Mouse (Mus musculus): Measurements from ENCODE around the gene Foxl1. TPM values are rescaled to one million over a fixed set of nuclear protein-coding genes. Genes with fewer than 3 reads are reported as not detected.
A peak's percentile ranks its signal among the peaks of the same experiment; 100 is the strongest.

Gene Foxl1
- total RNA-seq, 2 experiments from 2014 or later = 0.29 TPM; not detected in 1

DNA sequence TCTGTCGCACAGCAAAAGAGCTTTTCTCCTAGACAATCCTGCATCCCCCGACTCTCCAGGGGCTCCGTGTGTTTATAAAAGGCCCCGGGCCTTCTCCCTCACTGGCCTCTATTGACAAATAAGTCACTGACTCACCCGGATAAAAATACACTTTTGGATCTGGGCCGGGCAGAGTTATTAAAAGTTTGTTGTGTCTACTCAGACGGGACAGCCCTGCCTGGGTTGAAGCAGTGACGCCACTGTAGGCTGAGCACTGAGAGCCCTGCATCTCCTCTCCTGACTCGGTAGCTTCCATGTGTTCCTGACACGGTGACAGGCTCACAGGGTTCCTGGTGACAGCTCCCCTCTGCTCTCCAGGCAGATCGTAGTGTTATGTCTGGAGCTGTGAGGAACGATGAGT, 24.7 kb downstream of the Foxl1 start:
- no peak for DNase-seq (ENCODE audit: low spot score in 2 of 2)
- intact Hi-C loops (cut with DNase I) = no loop called here

DNA sequence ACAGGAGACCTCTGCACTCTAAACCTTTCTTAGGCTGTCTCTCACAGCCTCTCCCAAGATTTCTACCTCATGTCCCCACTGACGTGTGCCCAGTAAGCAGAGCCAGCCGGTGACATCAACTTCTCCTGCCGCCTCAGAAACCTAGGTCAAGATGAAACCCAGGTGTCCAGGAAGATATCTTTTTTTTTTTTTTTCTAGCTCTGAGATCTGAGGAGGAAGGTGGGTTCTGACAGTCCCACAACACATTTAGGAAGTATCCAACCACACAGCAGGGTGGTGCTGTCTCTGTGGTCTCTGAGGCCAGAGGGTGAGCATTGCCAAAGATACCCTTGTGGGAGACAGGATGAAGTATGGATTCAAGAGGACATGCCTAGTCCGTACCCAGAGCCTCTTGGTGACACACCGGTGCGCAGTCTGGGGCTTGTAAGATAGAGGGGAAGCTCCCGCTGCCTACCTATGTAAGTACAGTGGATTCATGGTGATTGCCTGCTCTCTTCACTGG, 29.3 kb downstream of the Foxl1 start:
- intact Hi-C loops (cut with DNase I) = no loop called here
- DNase-seq (ENCODE audit: low spot score in 2 of 2) = no peak

DNA sequence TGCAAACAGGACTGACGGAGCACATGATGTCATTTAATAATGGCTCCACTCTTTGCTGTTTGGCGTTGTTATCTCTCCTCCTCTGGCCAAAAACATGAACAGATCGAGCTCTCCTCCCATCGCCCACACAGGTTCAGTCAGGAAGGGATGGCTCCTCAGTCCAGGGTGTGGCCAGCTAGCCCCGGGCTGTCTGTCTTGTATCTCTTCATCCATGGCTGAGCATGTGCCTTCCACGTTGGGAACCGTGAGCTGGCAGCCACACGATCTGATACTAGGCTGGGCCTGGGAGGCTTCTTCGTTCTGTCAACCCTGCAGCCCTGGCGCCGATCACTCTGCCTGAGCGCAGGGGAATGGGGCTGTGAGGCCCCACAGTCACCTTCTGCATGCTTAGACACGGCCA, 31.1 kb downstream of the Foxl1 start:
- no peak for DNase-seq (ENCODE audit: low spot score in 2 of 2)
- intact Hi-C loops (cut with DNase I) = no loop called here

DNA sequence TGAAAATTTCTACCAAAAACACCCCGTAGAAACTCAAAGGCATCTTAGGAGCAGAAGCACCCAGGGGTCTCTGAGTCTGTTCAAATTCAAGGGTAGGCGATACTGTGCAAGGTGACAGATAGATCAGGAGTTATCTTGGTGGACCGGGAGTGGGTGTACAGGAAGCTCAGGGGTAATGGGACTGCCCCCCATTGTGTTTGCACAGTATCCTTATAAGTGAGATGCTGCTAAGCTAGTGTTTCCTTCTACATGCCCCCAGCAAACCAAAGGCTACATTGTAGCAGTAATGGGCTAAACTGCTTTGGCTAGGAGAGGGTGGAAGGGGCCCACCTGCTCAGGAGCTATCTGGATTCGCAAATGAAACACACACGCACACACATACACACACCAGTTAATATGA, 33.7 kb downstream of the Foxl1 start:
- intact Hi-C loops (cut with DNase I) = no loop called here
- no peak for DNase-seq (ENCODE audit: low spot score in 2 of 2)

DNA sequence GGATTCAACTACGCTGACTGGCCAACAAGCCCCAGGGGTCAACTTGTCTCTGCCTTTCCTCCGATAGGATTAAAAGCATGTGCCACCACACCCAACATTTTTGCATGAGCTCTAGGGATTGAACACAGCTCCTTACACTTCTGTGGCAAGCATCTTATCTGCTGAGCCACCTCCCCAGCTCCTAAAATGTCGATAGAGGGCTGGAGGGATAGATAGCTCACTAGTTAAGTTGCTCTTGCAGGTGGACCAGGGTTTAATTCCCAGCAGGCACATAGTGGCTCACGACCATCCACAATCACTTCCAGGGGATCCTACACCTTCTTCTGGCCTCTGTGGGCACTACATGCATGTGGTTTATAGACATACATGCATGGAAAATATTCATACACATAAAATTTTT, 34.7 kb downstream of the Foxl1 start:
- DNase-seq (ENCODE audit: low spot score in 2 of 2) = no peak
- intact Hi-C loops (cut with DNase I) = no loop called here

DNA sequence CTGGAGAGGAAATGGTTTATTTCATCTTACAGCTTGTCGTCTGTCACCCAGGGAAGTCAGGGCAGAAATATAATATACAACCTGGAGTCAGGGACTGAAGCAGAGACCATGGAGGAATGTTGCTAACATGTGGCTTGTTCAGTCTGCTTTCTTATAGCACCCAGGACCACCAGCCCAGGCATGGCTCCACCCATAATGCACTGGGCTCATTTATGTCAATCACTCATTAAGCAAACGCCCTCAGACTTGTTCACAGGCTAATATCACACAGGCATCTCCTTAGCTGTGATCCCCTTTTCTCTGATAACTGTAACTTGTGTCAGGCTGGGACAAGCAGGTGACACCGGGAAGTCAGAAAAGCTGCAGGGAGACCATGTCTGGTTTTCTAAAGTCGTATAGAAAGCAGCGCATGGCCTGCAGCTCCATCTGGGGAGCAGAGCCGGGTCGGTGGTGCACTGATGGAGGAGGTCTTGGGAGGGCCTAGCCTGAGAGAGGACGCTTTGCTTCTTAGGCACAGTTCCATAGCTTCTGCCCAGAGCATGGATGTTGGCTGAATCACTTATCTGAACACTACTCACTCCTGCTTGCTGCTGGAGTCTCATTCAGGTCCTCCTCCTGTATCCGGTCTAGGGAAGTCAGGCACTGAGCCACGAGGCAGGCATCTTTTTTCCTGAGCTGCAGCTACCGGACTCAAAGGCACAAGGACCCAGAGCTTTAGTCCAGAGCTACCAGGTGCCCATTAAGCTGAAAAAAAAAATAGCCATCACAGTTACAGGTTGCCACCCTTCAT, 35.4 kb downstream of the Foxl1 start:
- intact Hi-C loops (cut with DNase I) = no loop called here
- DNase-seq (ENCODE audit: low spot score in 2 of 2) = no peak

DNA sequence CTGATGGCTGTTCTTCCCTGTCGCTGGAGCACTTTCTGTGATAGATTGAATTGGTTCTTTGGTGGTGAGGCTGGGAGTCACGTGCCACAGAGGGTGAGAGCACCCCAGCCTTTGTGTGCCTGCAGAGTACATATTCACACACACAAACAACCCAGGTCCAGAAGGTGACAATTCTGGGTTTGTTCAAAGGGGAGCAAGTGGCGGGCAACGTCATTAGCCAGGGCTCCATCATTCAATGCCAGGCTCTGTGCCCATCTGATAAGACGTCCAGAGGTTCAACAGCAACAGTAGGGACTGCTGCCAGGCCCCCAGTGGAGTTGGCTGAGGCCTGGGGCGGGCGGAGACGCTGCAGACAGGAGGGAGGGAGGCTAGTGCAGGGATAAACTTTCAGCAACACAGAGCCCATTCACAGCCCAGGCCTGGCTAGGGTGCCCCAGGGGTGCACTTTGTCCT, 36.3 kb downstream of the Foxl1 start:
- intact Hi-C loops (cut with DNase I) = no loop called here
- DNase-seq (ENCODE audit: low spot score in 2 of 2) = no peak

DNA sequence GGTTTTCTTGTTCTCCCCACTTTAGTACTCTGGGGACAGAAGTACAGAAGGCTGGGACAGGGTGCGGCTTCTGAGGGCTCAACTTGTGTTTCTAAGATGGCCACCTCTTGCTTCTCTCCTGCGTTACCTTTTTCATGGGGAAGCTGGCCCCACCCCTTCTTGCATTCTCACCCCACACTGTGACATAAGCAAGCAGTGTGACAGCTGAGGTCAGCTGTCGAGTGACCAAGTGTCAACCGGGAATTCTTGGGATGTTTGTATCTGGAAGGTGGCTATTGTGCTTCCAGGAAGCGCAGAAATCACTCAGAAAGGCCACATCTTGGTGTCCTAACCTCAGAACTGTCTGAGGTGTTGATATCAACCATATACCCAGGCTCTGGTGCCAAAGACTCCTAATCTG, 40.3 kb downstream of the Foxl1 start:
- DNase-seq (ENCODE audit: low spot score in 2 of 2) = no peak
- intact Hi-C loops (cut with DNase I) = no loop called here

DNA sequence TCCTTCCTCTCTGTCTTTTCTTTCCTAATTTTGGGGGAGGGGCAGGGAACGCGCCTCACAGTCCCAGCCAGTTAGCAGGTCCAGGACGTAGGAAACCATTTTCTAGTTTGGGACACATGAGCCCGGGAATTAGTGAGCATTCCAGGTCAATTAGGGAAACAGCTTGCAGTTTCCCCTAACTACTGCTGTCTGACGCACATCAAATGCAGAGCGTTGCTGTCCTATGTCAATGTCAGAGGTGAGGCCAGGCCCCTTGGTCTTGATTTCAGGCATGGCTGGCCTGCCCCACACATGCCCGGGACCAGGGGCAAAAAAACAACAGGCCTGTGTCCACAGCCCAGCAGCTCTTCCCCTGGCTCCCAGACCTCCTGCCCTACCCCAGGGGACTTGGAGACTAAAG, 42.4 kb downstream of the Foxl1 start:
- DNase-seq (ENCODE audit: low spot score in 2 of 2) = no peak
- intact Hi-C loops (cut with DNase I) = no loop called here

DNA sequence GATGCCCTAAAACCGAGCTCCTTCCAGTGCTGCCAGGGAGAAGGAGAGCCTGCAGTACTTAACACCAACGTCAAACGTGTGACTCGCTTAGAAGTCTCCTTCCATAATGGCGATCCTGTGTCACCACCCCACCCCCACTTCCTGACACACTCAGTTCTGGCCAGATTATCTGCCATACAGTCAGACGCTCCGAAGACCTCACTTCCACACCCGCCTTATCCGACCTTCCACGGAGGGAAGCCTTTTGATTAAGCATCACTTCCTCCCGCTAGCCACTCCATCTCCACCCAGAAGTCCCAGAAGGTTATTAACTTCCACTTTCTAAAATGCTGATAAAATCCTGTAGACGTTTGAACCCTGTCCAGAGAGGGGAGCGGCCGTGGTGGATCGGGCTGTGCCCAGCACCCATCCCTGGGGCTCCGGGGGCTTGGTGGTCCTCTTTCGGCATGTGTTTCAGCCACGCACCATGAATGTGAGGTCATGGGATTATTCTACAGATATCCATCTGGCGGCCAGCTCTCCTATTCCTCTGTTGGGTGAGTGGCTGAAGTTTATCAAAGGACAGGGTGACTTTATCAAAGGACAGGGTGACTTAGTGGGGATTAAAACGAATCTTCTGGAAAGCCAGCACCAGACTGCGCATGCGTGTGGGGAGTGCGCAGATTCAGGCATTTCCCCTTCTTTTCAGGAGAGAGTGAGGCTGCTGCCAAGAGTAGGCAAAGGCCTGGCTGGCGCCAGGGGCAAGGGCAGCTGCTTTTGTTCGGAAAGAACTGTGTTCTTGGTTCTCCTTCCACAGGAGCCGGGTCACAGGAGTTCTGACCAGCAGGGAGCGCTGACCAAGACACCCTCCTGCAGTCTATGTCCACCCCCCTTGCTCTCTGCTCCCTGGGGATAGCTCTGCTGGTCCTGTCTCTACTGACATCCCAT, 43.1 kb downstream of the Foxl1 start:
- peak; percentile 7 to 18 for DNase-seq (ENCODE audit: low spot score in 2 of 2)
- intact Hi-C loops (cut with DNase I) = no loop called here

DNA sequence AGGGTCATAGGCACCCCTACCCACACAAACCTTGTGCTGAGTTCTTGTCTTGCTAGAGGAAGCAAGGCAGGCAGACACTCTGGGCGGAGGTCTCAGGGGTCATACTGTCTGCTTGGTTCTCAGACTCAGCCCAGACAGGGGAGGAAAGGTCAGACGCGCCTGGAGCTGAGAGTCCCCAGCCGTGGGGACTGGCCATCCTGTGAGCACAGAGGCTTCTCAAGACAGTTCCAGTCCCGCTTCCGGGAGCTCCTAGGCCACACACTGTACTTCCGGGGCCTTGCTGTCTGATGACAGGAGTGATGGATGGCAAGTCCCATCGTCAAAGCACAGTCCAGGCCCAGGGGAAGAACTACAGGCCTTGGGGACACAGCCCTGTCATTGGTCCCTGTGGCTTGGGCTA, 44.8 kb downstream of the Foxl1 start:
- intact Hi-C loops (cut with DNase I) = no loop called here
- no peak for DNase-seq (ENCODE audit: low spot score in 2 of 2)

DNA sequence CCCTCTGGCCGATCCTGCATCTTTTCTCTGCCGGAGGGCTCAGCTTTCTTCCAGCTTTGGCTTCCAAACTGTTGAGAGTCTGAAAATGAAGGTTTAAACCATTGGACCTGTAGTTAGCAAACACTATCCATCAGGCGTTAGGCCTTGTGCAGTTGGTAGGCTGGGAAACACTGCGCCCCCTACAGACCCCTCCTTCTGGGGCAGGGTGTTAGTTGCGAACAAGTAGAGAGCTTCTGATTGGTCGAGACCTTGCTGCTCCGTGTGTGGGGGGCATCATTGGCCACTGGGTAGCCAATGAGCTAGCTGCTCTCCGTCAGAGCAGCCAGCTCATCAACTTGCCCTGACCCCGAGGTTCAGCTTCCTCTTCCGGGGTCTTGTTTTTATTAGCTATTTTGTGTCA, 46.4 kb downstream of the Foxl1 start:
- intact Hi-C loops (cut with DNase I) = no loop called here
- no peak for DNase-seq (ENCODE audit: low spot score in 2 of 2)

DNA sequence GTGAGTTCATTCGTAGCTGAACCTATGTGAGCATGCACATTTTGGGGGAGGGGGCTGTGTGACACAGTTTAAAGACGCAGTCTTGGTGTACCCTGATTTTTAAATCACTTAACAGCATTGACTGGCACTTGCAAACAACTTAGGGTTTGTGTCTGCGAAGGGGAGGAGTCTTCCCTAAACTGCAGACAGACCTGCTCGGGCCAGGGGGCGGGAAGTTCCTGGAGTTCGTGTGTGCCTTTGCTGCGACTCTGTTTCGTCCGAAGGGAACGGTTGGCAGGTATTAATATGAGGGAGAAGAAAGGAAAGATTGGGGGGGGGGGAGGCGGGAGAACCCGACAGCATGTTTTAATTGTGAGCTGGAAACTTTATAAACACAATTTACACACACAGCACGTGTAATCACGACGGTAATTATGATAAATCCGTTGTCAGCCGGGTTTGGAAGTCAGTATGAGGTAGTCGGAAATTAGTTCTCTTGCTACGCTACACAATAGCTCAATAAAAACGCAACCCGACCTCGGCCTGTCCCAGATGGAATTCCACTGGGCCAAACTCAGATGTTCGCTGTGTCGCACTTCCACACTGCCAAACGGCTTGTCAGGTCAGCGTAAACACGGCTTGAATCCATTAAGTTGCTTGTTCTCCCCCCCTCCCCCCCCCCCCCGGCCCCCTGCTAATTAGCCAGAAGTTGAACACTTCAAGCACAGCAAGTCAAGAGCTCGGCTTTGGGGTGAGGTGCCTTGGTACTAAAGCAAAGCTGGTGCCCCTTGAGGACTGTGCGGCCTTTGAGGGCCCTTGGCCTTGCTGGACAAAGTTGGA, 47.2 kb downstream of the Foxl1 start:
- no peak for DNase-seq (ENCODE audit: low spot score in 2 of 2)
- intact Hi-C loops (cut with DNase I) = no loop called here

DNA sequence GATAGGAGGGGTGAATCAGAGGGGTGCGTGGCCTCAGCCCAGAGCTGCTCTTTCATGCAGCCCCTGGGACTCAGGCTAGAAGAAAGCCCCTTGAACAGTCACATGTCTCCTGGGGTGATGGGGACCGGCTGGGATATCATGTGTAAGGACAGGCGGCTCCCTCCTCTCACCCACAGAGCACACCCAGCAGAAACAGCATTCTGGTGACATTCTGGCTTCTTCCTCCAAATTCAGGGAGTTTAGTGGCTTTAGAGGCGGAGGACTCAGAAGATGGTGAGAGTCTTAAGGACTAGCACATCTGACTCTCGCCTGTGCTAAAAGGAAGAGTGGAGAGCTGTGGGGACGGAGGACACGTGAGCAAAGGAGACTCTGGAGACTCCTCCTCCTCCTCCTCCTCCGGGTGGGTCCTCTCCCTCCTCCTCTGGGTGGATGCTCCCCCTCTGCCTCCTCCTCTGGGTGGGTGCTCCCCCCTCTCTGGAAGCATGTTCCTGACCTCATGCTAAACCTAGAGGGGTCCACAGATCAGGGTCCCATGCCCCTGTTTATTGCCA, 47.9 kb downstream of the Foxl1 start:
- intact Hi-C loops (cut with DNase I) = no loop called here
- no peak for DNase-seq (ENCODE audit: low spot score in 2 of 2)

DNA sequence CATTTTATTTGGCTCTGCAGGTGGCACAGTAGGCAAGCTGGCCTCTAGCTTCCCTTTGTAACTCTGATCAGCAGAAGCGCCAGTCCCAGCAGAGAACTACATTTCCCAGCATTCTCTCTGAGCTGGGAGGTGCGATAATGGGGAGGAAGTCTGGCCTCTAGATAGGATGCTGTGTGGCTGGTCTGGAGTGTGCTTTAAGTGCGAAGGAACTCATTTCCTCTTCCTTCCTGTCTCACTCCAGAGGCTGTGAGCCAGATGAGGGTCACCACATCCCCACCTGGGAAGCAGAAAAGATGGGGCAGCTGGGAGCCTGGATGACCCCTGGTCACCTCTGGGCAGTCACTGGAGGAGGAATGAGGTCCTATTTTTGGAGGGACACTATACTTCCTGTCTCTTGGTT, 48.6 kb downstream of the Foxl1 start:
- intact Hi-C loops (cut with DNase I) = no loop called here
- DNase-seq (ENCODE audit: low spot score in 2 of 2) = no peak

Small RNA genes within 50 kb of the gene (microRNA-seq; reads per million reads assigned to microRNA genes)
- gene Gm27530 = not detected

Other genes starting within 250 kb of the Foxl1 start
- under 1 TPM; 0.70 to 0.94 TPM for gene Foxf1, start 43.6 kb upstream of the Foxl1 start, total RNA-seq (2021)
- gene Mthfsd, start 19.5 kb upstream of the Foxl1 start, total RNA-seq (2021) = 10 to 100 TPM; 39.1 to 41.1 TPM
- 1 to 10 TPM; 1.2 to 3.1 TPM for gene Foxc2, start 11.8 kb upstream of the Foxl1 start, total RNA-seq (2021)

All from left cerebral cortex, postnatal 36 days (tissue).